Mouse (Mus musculus): ENCODE results near the gene Wdr59.

- TF ChIP-seq CTCF (IDR thresholded peaks at IDR 0.05; ENCODE audit: low read depth) (no peak), EP300 (optimal IDR thresholded peaks at IDR 0.05) (no peak)
Measured at GRCm38 (mm10) chr8:111531191-111531590, 9.3 kb upstream of the Wdr59 start.

All from stomach, postnatal 0 days (tissue).